Mouse (Mus musculus) limb, embryonic 15.5 days (tissue): ENCODE data around the gene Ncam1. TPM values are rescaled to one million over a fixed set of nuclear protein-coding genes. Genes with fewer than 3 reads are reported as not detected.

Source experiments
- ATAC-seq: fragments of 200-750 bp; cut with Nextera tagmentation; 2 replicates; pipeline ENCODE4 v1.8.0; 2017; ENCODE audit warnings: low read depth, moderate TSS enrichment; ENCODE audit not compliant: insufficient number of reproducible peaks, low FRiP score, low TSS enrichment
- H3K27ac ChIP-seq: fragments of 300-500 bp; sonication (generic); 2 replicates; pipeline ENCODE4 v1.5.1; 2015; ENCODE audit warnings: moderate library complexity, mild to moderate bottlenecking, inconsistent platforms
- H3K27me3 ChIP-seq: fragments of 300-500 bp; sonication (generic); 2 replicates; pipeline ENCODE4 v1.6.1; 2015; ENCODE audit warnings: inconsistent platforms
- H3K36me3 ChIP-seq: fragments of 300-500 bp; sonication (generic); 2 replicates; pipeline ENCODE4 v1.6.1; 2015; ENCODE audit warnings: inconsistent platforms
- H3K4me1 ChIP-seq: fragments of 300-500 bp; sonication (generic); 2 replicates; pipeline ENCODE4 v1.6.1; 2015; ENCODE audit warnings: inconsistent platforms
- H3K4me2 ChIP-seq: fragments of 300-500 bp; sonication (generic); 2 replicates; pipeline ENCODE4 v1.6.1; 2015; ENCODE audit warnings: mild to moderate bottlenecking, inconsistent platforms
- H3K4me3 ChIP-seq: fragments of 300-500 bp; sonication (generic); 2 replicates; pipeline ENCODE4 v1.5.1; 2015; ENCODE audit warnings: mild to moderate bottlenecking, inconsistent platforms
- H3K9ac ChIP-seq: fragments of 300-500 bp; sonication (generic); 2 replicates; pipeline ENCODE4 v1.6.1; 2015; ENCODE audit warnings: inconsistent platforms
- H3K9me3 ChIP-seq: fragments of 300-500 bp; sonication (generic); 2 replicates; pipeline ENCODE4 v1.6.1; 2016; ENCODE audit warnings: inconsistent platforms
- WGBS: fragments of 180-500 bp; shearing (Covaris S2); methylation state at CpG from one replicate; pipeline ENCODE4 v1.1.7; 2015; 5-methylcytosine and 5-hydroxymethylcytosine counted together
- polyA plus RNA-seq: library from polyadenylated mRNA; unstranded; fragments of >200 nt; fragmentation: Nextera tagmentation; extraction: Ambion mirVana; gene quantifications from 2 replicates; pipeline ENCODE4 v1.2.1, GENCODE M21; 2015

Ncam1 gene
- polyA plus RNA-seq, 1 experiment from 2014 or later = 79.1 TPM

DNA sequence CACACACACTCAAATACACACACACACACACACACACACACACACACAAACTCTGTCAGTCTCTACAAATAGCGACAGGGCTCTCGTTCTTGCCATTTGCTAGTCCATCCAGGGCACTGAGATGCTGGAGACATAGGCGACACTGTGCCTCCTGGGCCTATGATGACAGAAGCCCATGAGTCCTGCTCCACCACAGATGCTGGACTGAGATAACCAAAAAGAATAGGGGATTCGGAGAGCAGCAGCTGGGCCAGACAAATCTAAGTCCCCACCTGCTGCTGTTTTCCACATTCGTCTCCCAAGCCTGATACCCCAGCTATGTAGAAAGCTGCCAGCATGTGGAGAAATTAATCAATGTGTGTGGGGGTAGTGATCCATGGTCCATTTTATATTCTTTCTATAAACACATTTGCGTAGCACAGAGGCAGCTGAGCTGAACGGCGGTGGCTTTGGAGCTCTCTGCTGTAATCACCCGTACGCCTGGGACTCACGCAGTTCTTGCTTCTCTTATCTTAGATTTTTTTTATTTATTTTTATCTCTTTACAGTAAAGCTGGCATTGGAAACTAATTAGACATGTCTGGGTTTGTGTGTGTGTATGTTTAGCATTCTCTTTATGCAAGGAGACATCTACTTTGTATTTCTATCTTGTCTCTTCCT is 162.9 kb downstream of the Ncam1 start:
- no peak for ATAC-seq
- no peak overlapping the region for H3K27ac ChIP-seq
- H3K4me3 ChIP-seq = no peak overlapping the region
- WGBS = 77% methylated on average over 11 of the region's 11 CpGs
- no peak overlapping the region for H3K9ac ChIP-seq
- H3K27me3 ChIP-seq = no peaks in the 10 kb centered on the region
- no peaks in the 10 kb centered on the region for H3K4me1 ChIP-seq
- H3K9me3 ChIP-seq = no peaks in the 10 kb centered on the region
- H3K4me2 ChIP-seq = no peak overlapping the region
- H3K36me3 ChIP-seq = no peaks in the 10 kb centered on the region

DNA sequence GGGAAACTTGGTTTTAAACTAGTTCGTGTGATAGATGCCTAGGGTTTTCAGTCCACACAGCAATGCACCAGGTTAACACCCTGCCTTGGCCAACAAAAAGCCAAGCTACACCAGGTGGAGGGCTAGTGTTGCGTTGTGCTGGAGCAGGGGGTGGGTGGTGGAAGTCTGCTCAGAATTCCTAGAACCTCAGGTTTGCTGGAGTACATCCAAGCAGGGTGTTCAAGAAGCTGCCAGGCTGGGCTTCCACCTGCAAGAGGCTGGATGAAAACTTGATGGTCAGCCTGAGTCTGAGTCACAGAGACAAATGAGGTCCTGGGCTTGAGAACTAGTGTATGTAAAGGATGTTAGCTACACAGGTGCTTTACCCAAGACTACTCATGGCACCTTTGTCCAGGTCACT is 166.1 kb downstream of the Ncam1 start:
- no peaks in the 10 kb centered on the region for H3K9me3 ChIP-seq
- no peaks in the 10 kb centered on the region for H3K27me3 ChIP-seq
- H3K9ac ChIP-seq = no peak overlapping the region
- H3K4me1 ChIP-seq = no peaks in the 10 kb centered on the region
- WGBS = 83% methylated on average over 2 of the region's 2 CpGs
- H3K4me3 ChIP-seq = no peak overlapping the region
- no peaks in the 10 kb centered on the region for H3K36me3 ChIP-seq
- ATAC-seq = no peak
- H3K27ac ChIP-seq = no peak overlapping the region
- no peak overlapping the region for H3K4me2 ChIP-seq

DNA sequence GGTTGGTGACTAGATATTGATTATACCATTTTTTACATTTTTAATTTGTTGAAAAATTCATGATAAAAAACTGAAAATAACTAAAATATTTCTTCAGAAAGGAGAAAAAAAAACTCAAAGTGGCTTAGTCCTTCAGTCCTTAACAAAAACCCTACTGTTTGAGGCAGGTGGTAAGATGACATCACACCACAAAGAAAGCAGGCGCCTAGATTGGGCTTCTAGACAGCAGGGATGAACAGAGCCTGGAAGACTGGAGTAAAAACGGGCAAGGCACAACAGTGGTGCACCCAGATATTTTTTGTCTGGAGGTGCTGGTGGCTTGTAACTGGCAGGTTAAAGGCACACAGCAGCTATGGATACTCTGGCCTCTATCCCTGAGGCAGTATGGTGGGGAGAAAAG is 168.4 kb downstream of the Ncam1 start:
- ATAC-seq = no peak
- no peaks in the 10 kb centered on the region for H3K9me3 ChIP-seq
- H3K9ac ChIP-seq = no peak overlapping the region
- H3K27ac ChIP-seq = no peak overlapping the region
- H3K4me1 ChIP-seq = peaks cover 3% of the 10 kb centered on the region; the same call in 1 of the 2 replicates
- no peaks in the 10 kb centered on the region for H3K36me3 ChIP-seq
- H3K27me3 ChIP-seq = no peaks in the 10 kb centered on the region
- H3K4me3 ChIP-seq = no peak overlapping the region
- WGBS = 65% methylated on average over 2 of the region's 2 CpGs
- no peak overlapping the region for H3K4me2 ChIP-seq

DNA sequence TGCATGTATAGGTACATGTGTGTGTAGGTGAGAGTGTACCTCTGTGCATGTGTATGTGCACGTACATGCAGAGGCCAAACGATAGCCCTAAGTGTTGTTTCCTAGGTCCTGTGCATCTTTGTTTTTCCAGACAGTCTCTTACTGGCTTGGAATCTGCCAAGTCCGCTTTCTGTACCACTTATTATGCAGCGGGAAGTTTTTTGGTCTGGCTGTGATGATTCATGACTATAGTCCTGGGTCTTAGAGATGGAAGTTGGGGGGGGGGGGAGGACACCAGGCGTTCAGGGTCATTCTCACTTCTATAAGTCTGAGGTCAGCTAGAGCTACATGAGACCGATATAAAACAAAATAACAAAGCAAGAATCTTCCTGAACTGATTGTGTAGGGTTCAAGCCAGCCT is 173.8 kb downstream of the Ncam1 start:
- Histone ChIP-seq H3K27ac (no peak overlapping the region), H3K9ac (no peak overlapping the region), H3K4me2 (no peak overlapping the region), H3K4me3 (no peak overlapping the region), H3K9me3 (no peaks in the 10 kb centered on the region), H3K27me3 (no peaks in the 10 kb centered on the region), H3K36me3 (no peaks in the 10 kb centered on the region), H3K4me1 (peaks cover 3% of the 10 kb centered on the region; the same call in 1 of the 2 replicates)
- 88% methylated on average over 6 of the region's 6 CpGs for WGBS
- no peak for ATAC-seq

DNA sequence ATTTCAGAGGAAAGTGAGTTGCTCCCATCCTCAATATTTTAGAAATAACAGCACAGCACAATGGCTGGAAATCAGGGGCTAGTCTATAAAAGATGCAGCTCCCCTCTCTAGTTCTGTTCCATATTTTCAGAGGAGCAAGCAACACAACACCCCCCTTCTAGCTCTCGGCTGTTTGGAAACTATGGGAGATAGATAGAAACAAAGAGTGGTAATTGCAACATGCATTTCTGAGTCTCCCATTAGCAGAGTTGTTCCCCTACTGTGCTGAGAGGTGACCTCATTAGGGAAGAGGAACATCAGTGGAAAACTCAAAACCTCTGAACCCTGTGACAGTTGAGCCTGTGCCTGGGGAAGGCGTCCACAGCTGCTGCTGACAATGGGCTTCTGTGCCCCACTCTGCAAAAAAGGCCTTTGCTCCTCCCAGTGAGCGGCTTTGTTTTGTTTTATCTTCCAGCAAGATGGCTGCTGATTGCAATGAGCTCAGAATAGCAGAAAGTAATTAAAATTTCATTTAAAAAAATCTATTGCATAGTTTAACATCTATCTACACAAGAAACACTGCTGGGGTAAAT is 174.7 kb downstream of the Ncam1 start:
- no peak overlapping the region for H3K27ac ChIP-seq
- ATAC-seq = no peak
- no peaks in the 10 kb centered on the region for H3K9me3 ChIP-seq
- H3K27me3 ChIP-seq = no peaks in the 10 kb centered on the region
- H3K36me3 ChIP-seq = no peaks in the 10 kb centered on the region
- no peak overlapping the region for H3K9ac ChIP-seq
- no peak overlapping the region for H3K4me2 ChIP-seq
- 69% methylated on average over 3 of the region's 3 CpGs for WGBS
- H3K4me3 ChIP-seq = no peak overlapping the region
- peaks cover 3% of the 10 kb centered on the region; the same call in 1 of the 2 replicates for H3K4me1 ChIP-seq

DNA sequence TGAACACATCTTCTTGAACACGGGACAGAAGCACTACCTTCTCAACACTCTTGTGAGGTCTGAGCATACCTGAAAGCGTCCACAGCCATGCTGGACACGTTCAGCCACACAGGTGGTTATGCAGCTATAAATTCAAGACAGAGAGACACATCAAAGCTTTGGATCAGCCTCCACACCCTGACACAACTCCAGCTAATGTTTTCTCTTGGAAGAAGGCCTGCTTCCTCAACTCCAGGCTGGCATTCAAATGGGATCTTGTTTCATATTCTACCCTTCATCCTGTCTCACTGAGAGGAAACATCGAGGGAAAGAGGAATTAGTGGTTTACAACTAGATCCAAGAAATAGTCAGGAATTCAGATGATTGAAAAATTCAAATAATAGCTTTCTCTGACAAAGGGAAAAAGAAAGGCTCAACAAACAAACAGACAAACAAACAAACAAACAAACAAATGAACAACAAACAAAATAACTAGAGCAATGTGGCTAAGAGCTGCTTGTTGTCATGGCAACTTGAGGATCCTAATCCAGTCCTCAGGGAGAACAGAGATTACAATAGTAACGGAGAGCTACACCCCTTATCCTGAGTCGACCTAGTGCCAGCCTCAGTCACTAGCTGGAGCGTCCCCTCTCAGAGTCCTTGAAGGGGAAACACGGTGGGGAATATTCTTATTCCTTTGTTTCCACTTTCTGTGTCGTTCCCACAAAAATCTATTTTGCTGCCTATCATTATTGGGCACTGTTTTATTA is 175.6 kb downstream of the Ncam1 start:
- H3K4me2 ChIP-seq = no peak overlapping the region
- peaks cover 3% of the 10 kb centered on the region; the same call in 1 of the 2 replicates for H3K4me1 ChIP-seq
- no peak overlapping the region for H3K27ac ChIP-seq
- no peak overlapping the region for H3K4me3 ChIP-seq
- no peaks in the 10 kb centered on the region for H3K9me3 ChIP-seq
- WGBS = 71% methylated on average over 9 of the region's 9 CpGs
- H3K36me3 ChIP-seq = no peaks in the 10 kb centered on the region
- ATAC-seq = no peak
- no peaks in the 10 kb centered on the region for H3K27me3 ChIP-seq
- no peak overlapping the region for H3K9ac ChIP-seq

DNA sequence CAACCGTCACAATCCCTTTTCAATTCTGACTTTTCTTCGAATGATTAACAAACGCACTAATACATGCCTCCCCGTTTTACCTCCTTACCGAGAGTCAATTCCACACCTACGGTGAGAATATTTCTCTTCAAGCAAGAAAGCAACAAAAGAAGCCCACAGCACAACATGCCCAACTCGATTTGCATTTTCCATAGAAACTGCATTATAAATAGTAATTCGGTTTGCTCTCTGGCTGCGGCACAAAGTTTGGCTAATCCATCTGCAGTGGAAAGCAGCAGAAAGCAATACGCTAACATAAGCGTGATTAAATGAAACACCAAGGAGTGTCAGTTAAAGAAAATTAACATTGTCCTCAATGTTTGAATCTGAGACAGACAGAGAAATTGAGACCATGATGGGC is 177.0 kb downstream of the Ncam1 start:
- 96% methylated on average over 11 of the region's 11 CpGs for WGBS
- Histone ChIP-seq H3K9me3 (no peaks in the 10 kb centered on the region), H3K27me3 (no peaks in the 10 kb centered on the region), H3K36me3 (no peaks in the 10 kb centered on the region), H3K4me1 (peaks cover 3% of the 10 kb centered on the region; the same call in 1 of the 2 replicates), H3K9ac (no peak overlapping the region), H3K4me2 (no peak overlapping the region), H3K27ac (no peak overlapping the region), H3K4me3 (no peak overlapping the region)
- ATAC-seq = no peak

DNA sequence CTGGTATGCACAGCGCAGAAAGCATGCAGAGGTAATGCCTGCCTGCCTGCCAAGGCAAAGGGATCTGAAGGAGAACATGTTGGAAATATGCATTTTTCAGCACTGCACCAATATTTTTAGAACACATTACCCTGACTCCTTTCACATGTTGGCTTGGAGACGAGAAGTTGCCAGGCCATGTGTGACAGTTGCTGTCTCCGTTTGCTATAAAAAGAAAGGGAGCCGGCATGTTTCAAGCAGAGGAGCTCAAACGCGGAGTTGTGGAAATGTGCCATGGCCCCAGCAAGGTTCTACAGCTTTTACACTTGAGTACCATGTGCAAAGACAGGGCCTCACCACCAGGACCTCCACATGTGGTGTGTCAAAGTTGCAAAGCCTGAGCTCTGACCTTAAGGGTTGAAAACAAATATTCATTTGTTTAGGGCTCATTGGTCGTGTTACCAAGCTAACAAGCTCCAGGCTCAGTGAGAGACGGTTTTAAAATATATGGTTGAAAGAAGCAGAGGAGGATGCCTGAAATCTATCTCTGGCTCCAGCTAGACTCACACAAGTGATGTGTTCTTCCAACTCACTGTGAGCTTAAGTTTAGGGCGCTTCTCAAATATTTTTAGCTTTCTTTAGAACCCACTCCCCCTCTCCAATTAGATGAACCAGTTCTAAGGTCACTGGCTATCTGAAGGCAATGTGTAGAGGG is 179.9 kb downstream of the Ncam1 start:
- no peak overlapping the region for H3K4me3 ChIP-seq
- no peaks in the 10 kb centered on the region for H3K9me3 ChIP-seq
- no peak overlapping the region for H3K4me2 ChIP-seq
- H3K9ac ChIP-seq = no peak overlapping the region
- H3K27ac ChIP-seq = 0 out of 2 replicates have a peak overlapping the region, but pooled peaks have one; percentile 7
- no peaks in the 10 kb centered on the region for H3K27me3 ChIP-seq
- no peaks in the 10 kb centered on the region for H3K4me1 ChIP-seq
- WGBS = 72% methylated on average over 9 of the region's 9 CpGs
- no peak for ATAC-seq
- H3K36me3 ChIP-seq = no peaks in the 10 kb centered on the region

DNA sequence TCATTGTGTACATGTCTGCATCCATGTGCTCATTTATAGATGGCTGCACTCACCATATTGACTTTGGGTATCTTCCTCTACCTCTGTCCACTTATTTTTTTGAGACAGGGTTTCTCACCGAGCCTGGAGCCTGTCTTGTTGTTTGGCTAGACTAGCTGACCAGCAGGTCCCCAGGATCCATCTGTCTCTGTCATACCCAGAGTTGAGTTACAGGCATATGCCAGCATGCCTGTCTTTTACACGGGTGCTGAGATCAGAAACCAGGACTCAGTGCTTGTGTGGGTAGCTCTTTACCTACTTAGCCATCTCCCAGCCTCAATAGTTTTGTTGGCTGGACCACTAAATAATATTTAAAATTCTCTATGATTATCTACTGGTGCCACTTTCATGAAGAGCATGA is 180.5 kb downstream of the Ncam1 start:
- ATAC-seq = no peak
- Histone ChIP-seq H3K4me2 (no peak overlapping the region), H3K9ac (no peak overlapping the region), H3K27ac (no peak overlapping the region), H3K36me3 (no peaks in the 10 kb centered on the region), H3K27me3 (no peaks in the 10 kb centered on the region), H3K9me3 (no peaks in the 10 kb centered on the region), H3K4me1 (no peaks in the 10 kb centered on the region), H3K4me3 (no peak overlapping the region)
- 80% methylated on average over 2 of the region's 2 CpGs for WGBS

DNA sequence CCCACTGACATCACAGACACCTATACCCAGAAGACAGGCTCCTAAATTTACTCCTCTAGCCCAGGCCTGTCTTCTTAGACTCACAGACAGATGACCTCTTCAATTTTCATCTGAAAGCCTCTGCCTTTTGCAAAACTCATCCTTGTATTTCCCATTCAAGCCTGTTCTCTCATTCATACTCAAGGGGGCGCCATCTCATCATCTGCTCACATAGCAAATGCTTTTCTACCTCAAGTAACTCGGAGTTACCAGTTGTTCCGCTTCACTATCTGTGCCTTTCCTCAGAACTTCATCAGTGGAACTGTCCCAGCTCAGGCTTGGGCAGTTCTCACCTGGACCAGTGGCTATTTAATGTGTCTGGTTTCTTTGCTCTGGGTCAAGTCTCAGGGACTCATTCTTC is 181.5 kb downstream of the Ncam1 start:
- H3K4me3 ChIP-seq = no peak overlapping the region
- H3K9ac ChIP-seq = no peak overlapping the region
- ATAC-seq = no peak
- no peaks in the 10 kb centered on the region for H3K9me3 ChIP-seq
- WGBS = 17% methylated on average over 3 of the region's 3 CpGs
- H3K4me2 ChIP-seq = no peak overlapping the region
- no peaks in the 10 kb centered on the region for H3K27me3 ChIP-seq
- H3K36me3 ChIP-seq = no peaks in the 10 kb centered on the region
- no peaks in the 10 kb centered on the region for H3K4me1 ChIP-seq
- no peak overlapping the region for H3K27ac ChIP-seq

DNA sequence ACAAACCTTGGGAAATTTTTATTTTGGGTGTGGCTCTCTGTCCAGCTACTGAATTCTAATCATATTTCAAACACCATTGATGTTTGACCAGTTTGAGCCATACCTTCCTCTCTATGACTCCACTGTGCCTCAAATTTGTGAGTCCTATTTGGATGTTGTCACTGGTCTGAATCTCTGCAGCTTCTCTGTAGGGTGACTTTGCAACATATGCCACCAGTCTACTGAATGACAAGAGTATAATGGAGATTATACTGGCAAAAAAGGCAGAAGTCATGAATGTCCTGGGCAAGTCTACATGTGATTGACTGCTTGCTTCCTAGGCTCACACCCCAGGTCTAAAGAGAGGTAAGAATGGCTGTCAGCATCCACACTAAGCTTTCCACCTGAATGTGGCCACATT is 186.3 kb downstream of the Ncam1 start:
- H3K27me3 ChIP-seq = no peaks in the 10 kb centered on the region
- no peak overlapping the region for H3K9ac ChIP-seq

DNA sequence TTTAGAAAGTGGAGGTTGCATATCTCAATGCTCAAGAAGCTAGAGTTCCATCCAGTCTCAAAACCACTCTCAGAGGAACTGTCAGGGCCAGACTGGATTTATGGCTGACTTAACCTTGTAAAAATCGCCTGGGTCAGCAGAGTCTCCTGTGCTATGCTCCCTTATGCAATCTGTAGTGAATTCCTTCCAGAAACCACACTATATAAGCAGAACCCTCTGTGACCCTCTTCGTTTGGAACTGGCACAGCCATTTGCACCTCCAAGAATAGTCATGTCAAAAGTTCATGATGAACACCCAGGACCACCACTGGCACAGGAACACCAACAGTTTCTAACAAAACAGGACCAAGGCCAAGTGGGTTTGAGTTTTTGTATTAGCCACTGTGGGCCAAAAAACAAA is 190.5 kb downstream of the Ncam1 start:
- Histone ChIP-seq H3K9me3 (no peaks in the 10 kb centered on the region), H3K4me1 (no peaks in the 10 kb centered on the region), H3K36me3 (no peaks in the 10 kb centered on the region), H3K27me3 (no peaks in the 10 kb centered on the region), H3K9ac (no peak overlapping the region), H3K27ac (no peak overlapping the region), H3K4me3 (no peak overlapping the region), H3K4me2 (no peak overlapping the region)
- no peak for ATAC-seq
- 36% methylated on average over 2 of the region's 2 CpGs for WGBS

More for the DNA sequence above, 186.3 kb downstream of the Ncam1 start:
- Histone ChIP-seq H3K4me1 (no peaks in the 10 kb centered on the region), H3K27ac (no peak overlapping the region), H3K9me3 (no peaks in the 10 kb centered on the region), H3K4me3 (no peak overlapping the region), H3K4me2 (no peak overlapping the region), H3K36me3 (no peaks in the 10 kb centered on the region)
- no peak for ATAC-seq
